Mouse (Mus musculus) myocyte (in vitro differentiated cells): Measurements from ENCODE around the gene Amot. TPM values are rescaled to one million over a fixed set of nuclear protein-coding genes. Genes with fewer than 3 reads are reported as not detected.

Experiments used
- H3K27me3 ChIP-seq: one replicate; pipeline ENCODE4 v1.6.1; 2011; ENCODE audit not compliant: control insufficient read depth, insufficient read depth, insufficient read length
- H3K36me3 ChIP-seq: one replicate; pipeline ENCODE4 v1.6.1; 2011; ENCODE audit not compliant: control insufficient read depth, insufficient read depth
- H3K4me2 ChIP-seq: one replicate; pipeline ENCODE4 v1.6.1; 2011; ENCODE audit warnings: low read depth, control low read depth
- H3K4me3 ChIP-seq: one replicate; pipeline ENCODE4 v1.5.1; 2011; ENCODE audit warnings: mild to moderate bottlenecking, control low read depth, moderate library complexity
- H3K79me2 ChIP-seq: one replicate; pipeline ENCODE4 v1.6.1; 2011; ENCODE audit not compliant: control insufficient read depth, insufficient read depth
- H3ac ChIP-seq: one replicate; pipeline ENCODE4 v1.6.1; 2011; ENCODE audit not compliant: control insufficient read depth, insufficient read length
- CEBPB ChIP-seq: IDR thresholded peaks from 2 replicates; pipeline ENCODE4 v1.6.1; 2011; ENCODE audit warnings: mild to moderate bottlenecking, moderate library complexity; ENCODE audit not compliant: poor library complexity, insufficient read depth, severe bottlenecking
- E2F4 ChIP-seq: IDR thresholded peaks from one replicate; pipeline ENCODE4 v1.6.1; 2011; ENCODE audit warnings: mild to moderate bottlenecking, control low read depth, moderate library complexity; ENCODE audit not compliant: insufficient read depth
- MAX ChIP-seq: IDR thresholded peaks from one replicate; pipeline ENCODE4 v1.6.1; 2011; ENCODE audit warnings: low read depth, mild to moderate bottlenecking, control low read depth
- MYOD1 ChIP-seq, 3 experiments: IDR thresholded peaks; one replicate each; pipeline ENCODE4 v1.6.1; 2011; ENCODE audit warnings: control low read depth in 2 of 3, low read depth in 2 of 3, mild to moderate bottlenecking in 2 of 3, moderate library complexity in 1 of 3; ENCODE audit not compliant: insufficient read length in 2 of 3, control insufficient read depth in 1 of 3
- MYOG ChIP-seq, 3 experiments: IDR thresholded peaks; one replicate each; pipeline ENCODE4 v1.6.1; 2011; ENCODE audit warnings: control low read depth in 2 of 3, low read depth in 2 of 3, mild to moderate bottlenecking in 2 of 3; ENCODE audit not compliant: insufficient read length in 2 of 3, control insufficient read depth in 1 of 3, insufficient read depth in 1 of 3
- POLR2A ChIP-seq: IDR thresholded peaks from one replicate; pipeline ENCODE4 v1.6.1; 2011; ENCODE audit warnings: low read depth, mild to moderate bottlenecking, control low read depth, moderate library complexity; ENCODE audit not compliant: insufficient read length
- POLR2AphosphoS2 ChIP-seq: IDR thresholded peaks from one replicate; pipeline ENCODE4 v1.6.1; 2011; ENCODE audit warnings: low read depth, control low read depth; ENCODE audit not compliant: insufficient read length
- REST ChIP-seq: IDR thresholded peaks from one replicate; pipeline ENCODE4 v1.6.1; 2011; ENCODE audit warnings: mild to moderate bottlenecking, control low read depth, moderate library complexity; ENCODE audit not compliant: insufficient read depth, insufficient read length
- SRF ChIP-seq: IDR thresholded peaks from one replicate; pipeline ENCODE4 v1.6.1; 2011; ENCODE audit warnings: low read depth; ENCODE audit not compliant: control insufficient read depth, insufficient read length
- TCF12 ChIP-seq: IDR thresholded peaks from one replicate; pipeline ENCODE4 v1.6.1; 2011; ENCODE audit warnings: mild to moderate bottlenecking, control low read depth; ENCODE audit not compliant: poor library complexity, insufficient read depth, severe bottlenecking
- TCF3 ChIP-seq: IDR thresholded peaks from one replicate; pipeline ENCODE4 v1.6.1; 2011; ENCODE audit warnings: low read depth, control low read depth; ENCODE audit not compliant: insufficient read length
- USF1 ChIP-seq: IDR thresholded peaks from one replicate; pipeline ENCODE4 v1.6.1; 2011; ENCODE audit warnings: low read depth, mild to moderate bottlenecking, control low read depth, moderate library complexity
- polyA plus RNA-seq: library from polyadenylated mRNA; unstranded; fragments of >200 nt; fragmentation: generic; extraction: Trizol; gene quantifications from one replicate; pipeline ENCODE4 v1.2.1, GENCODE M21; 2012; ENCODE audit warnings: missing spikeins

Gene Amot
- polyA plus RNA-seq, 1 experiment: 5.7 TPM

DNA sequence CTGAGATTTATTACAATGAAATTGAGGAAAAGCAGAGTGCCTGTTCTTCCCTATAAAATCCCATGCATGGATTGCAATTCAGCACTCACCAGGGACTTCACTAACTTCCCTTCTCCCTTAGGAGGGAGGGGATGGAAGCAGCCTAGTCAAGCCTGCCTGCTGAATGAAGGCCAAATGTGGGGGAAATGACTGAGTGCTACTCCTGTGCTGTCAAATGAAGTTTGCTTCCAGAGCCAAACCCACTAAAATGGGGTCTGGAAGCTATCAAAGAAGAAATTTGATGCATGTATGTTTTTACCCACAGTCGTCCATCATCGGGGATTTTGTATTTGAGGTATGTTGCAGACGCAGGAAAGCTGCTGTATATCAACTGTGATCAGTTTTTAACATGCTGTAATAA lies 103.1 kb downstream of the Amot start:
- H3K79me2 ChIP-seq: no peaks in the 10 kb centered on the region
- TF ChIP-seq CEBPB (no peak), MYOD1 (IDR thresholded peaks at IDR 0.05; ENCODE audit: control insufficient read depth in 1 of 3, insufficient read length in 2 of 3, low read depth in 2 of 3) (no peak), MAX (no peak), POLR2AphosphoS2 (no peak), USF1 (no peak), POLR2A (no peak), TCF3 (no peak)

DNA sequence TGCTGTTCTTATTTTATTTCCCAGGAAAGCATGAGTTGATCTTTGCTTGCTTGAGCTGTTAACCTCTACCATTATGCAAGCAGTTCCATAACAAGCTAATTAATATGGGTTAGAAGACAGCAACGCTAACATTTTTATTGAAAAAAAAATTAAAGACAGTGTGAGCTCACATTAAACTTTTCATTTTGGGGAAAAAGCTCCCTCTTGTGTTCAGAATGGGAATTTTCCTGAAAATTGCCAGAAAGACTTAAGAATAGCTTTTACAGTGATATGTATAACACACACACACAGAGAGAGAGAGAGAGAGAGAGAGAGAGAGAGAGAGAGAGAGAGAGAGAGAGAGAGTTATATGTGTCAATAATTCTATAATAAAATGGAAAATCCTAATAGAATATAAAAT lies 105.7 kb downstream of the Amot start:
- Histone ChIP-seq H3K4me2 (no peak overlapping the region), H3ac (no peak overlapping the region), H3K4me3 (no peak overlapping the region), H3K27me3 (no peaks in the 10 kb centered on the region), H3K36me3 (no peaks in the 10 kb centered on the region), H3K79me2 (no peaks in the 10 kb centered on the region)
- no peak for TF ChIP-seq POLR2A
- TF ChIP-seq POLR2AphosphoS2: no peak
- TF ChIP-seq USF1: no peak
- TF ChIP-seq TCF12: no peak
- no peak for TF ChIP-seq SRF
- TF ChIP-seq CEBPB: no peak
- TF ChIP-seq MYOD1 (IDR thresholded peaks at IDR 0.05; ENCODE audit: control insufficient read depth in 1 of 3, insufficient read length in 2 of 3, low read depth in 2 of 3): no peak
- TF ChIP-seq TCF3: no peak
- no peak for TF ChIP-seq MYOG (IDR thresholded peaks at IDR 0.05; ENCODE audit: control insufficient read depth in 1 of 3, insufficient read depth in 1 of 3, insufficient read length in 2 of 3, low read depth in 2 of 3)
- no peak for TF ChIP-seq E2F4
- no peak for TF ChIP-seq MAX
- no peak for TF ChIP-seq REST

More for the DNA sequence above, 103.1 kb downstream of the Amot start:
- Histone ChIP-seq H3K4me3 (no peak overlapping the region), H3ac (no peak overlapping the region), H3K36me3 (no peaks in the 10 kb centered on the region), H3K4me2 (no peak overlapping the region), H3K27me3 (no peaks in the 10 kb centered on the region)

Other genes starting within 250 kb of the Amot start
- gene Lhfpl1, start 156.1 kb downstream of the Amot start, polyA plus RNA-seq: 0.10 TPM